ENCODE assay signal across 25 mouse cellular contexts in genomic region chr2:4477311-4477710, GRCm38 (mm10).
DNase-seq lines count a peak whose midpoint lies in the region; TF ChIP-seq lines count a peak whose summit lies in the region.
"Had no signal": no experiment of that assay in that cellular context is flagged by ENCODE, and none has a peak within 500 bp of the region (broad histone marks: within the 10 kb centered on the region; RNA-seq: fewer than 3 reads in every experiment).

No protein-coding gene starts in this region.

- no peak overlapping the region for H3ac ChIP-seq in C2C12 (ENCODE audit: control insufficient read depth, insufficient read length, low read depth)
- H3ac ChIP-seq in myocyte (ENCODE audit: control insufficient read depth, insufficient read length): no peak overlapping the region

- TF ChIP-seq POLR2A in myocyte (IDR thresholded peaks at IDR 0.05; ENCODE audit: insufficient read length, low read depth): peak; percentile 29

- H3K36me3 ChIP-seq in C2C12 (ENCODE audit: control insufficient read depth, insufficient read depth) (peaks cover 78% of the 10 kb centered on the region), myocyte (ENCODE audit: control insufficient read depth, insufficient read depth) (no peaks in the 10 kb centered on the region)
- H3K36me3 ChIP-seq: intestine, embryonic 15.5 days; lung, embryonic 15.5 days had no signal

- H3K27me3 ChIP-seq in C2C12 (ENCODE audit: control insufficient read depth, insufficient read depth, insufficient read length): no peaks in the 10 kb centered on the region
- no peaks in the 10 kb centered on the region for H3K27me3 ChIP-seq in myocyte (ENCODE audit: control insufficient read depth, insufficient read depth, insufficient read length)
- H3K27me3 ChIP-seq: CH12.LX; intestine, embryonic 15.5 days; lung, embryonic 15.5 days; neural tube, embryonic 13.5 days had no signal

- peak overlapping the region; percentile 41 for H3K4me2 ChIP-seq in myocyte (ENCODE audit: low read depth)
- H3K4me2 ChIP-seq: heart, embryonic 11.5 days; intestine, embryonic 15.5 days; liver, embryonic 11.5 days; lung, embryonic 15.5 days; midbrain, embryonic 11.5 days; neural tube, embryonic 13.5 days had no signal

- H3K79me2 ChIP-seq in C2C12 (ENCODE audit: control insufficient read depth, insufficient read depth) (peaks cover 51% of the 10 kb centered on the region), myocyte (ENCODE audit: control insufficient read depth, insufficient read depth) (peaks cover 5% of the 10 kb centered on the region)

- intact Hi-C loops in heart, postnatal 36 days (cut with DNase I): no loop called here

- peaks cover 18% of the 10 kb centered on the region for H3K79me3 ChIP-seq in C2C12 (ENCODE audit: low read depth)

- H3K4me3 ChIP-seq in C2C12 (ENCODE audit: insufficient read depth, poor library complexity, severe bottlenecking) (no peak overlapping the region), myocyte (no peak overlapping the region)
- H3K4me3 ChIP-seq: hindbrain, embryonic 10.5 days; intestine, embryonic 15.5 days; lung, embryonic 15.5 days; neural tube, embryonic 13.5 days had no signal

- no peak for TF ChIP-seq CTCF in C2C12 (IDR thresholded peaks at IDR 0.05; ENCODE audit: control insufficient read depth, insufficient read depth, insufficient read length)

- peak; percentile 71 for DNase-seq in heart, adult 11 months
- no peak for DNase-seq in heart, postnatal 36 days
- DNase-seq in adipocyte (ENCODE audit: low spot score): peak; percentile 48
- DNase-seq in spleen, adult 12 weeks (ENCODE audit: low spot score): no peak
- no peak for DNase-seq in right cerebral cortex, postnatal 14 days
- DNase-seq: adrenal gland, postnatal 25 days; B cell, adult 2 months; cerebellum, adult 2 months; cerebellum, postnatal 25 days; gastrocnemius, postnatal 25 days; kidney, adult 2 months; kidney, postnatal 4 days; layer of hippocampus, postnatal 36 days; left cerebral cortex, postnatal 4 days; thymus, postnatal 4 days had no signal

TF ChIP-seq in C2C12, 6 proteins besides CTCF, POLR2A, EP300 and RAD21:
- TF ChIP-seq CEBPB (IDR thresholded peaks at IDR 0.05; ENCODE audit: low read depth) (peak; percentile 89), MAX (IDR thresholded peaks at IDR 0.05) (no peak)

TF ChIP-seq in myocyte, 11 proteins besides CTCF, POLR2A, EP300 and RAD21:
- TF ChIP-seq MYOD1 (IDR thresholded peaks at IDR 0.05; ENCODE audit: control insufficient read depth in 1 of 3, insufficient read length in 2 of 3, low read depth in 2 of 3) (no peak), TCF12 (IDR thresholded peaks at IDR 0.05; ENCODE audit: insufficient read depth, poor library complexity, severe bottlenecking) (no peak), CEBPB (IDR thresholded peaks at IDR 0.05; ENCODE audit: insufficient read depth, poor library complexity, severe bottlenecking) (peak; percentile 94), SRF (IDR thresholded peaks at IDR 0.05; ENCODE audit: control insufficient read depth, insufficient read length, low read depth) (peak; percentile 77), MYOG (IDR thresholded peaks at IDR 0.05; ENCODE audit: control insufficient read depth in 1 of 3, insufficient read depth in 1 of 3, insufficient read length in 2 of 3, low read depth in 2 of 3) (peak in 1 of 3 experiments; percentile 16)

Comparison
In these comparisons a context has a peak if more than half of its experiments do, and no peak if none do; other contexts are left out.
1. DNase-seq: peak in heart, adult 11 months (single experiment) and adipocyte (single experiment); none in heart, postnatal 36 days (0 of 2), spleen, adult 12 weeks (single experiment) and right cerebral cortex, postnatal 14 days (single experiment).